Mouse (Mus musculus) thymus, postnatal 4 days (tissue): ENCODE results near the gene Riok2.

ENCODE experiments used
- DNase-seq: peaks from one replicate; pipeline ENCODE4 v3.0.0; 2021

Riok2 gene

DNA sequence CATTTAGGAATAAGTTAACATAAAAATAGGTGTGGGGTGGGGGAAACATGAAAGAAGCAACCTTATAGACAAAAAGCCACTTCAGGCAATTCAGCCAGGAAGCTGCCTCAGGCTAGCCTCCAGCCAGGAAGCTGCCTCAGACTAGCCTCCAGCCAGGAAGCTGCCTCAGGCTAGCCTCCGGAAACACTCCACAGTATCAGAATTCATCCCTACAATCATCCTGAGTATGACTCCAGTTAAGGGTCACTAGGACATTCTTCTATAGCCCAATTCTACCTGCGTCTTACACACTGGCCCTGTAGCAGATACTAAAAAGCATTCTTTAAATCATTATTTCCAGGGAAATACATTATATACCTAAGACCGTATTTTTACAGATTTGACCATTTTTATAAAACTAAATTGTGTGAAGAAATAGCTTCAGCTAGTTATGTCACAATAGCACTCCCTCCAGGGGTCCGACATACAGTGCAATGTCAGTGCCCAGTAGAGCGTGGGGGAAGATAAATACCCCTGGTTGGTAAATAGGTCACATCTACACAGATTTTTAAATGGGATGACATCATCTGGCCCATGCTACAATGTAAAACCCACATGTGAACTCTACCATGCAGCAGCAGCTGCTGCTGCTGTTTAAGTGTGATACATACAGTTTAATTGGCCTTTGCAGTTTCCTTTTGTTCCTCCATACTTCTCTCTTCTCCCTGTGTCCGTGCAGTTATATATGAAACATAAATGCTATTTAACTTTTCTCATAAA is 34.8 kb downstream of the Riok2 start:
- DNase-seq = no peak

DNA sequence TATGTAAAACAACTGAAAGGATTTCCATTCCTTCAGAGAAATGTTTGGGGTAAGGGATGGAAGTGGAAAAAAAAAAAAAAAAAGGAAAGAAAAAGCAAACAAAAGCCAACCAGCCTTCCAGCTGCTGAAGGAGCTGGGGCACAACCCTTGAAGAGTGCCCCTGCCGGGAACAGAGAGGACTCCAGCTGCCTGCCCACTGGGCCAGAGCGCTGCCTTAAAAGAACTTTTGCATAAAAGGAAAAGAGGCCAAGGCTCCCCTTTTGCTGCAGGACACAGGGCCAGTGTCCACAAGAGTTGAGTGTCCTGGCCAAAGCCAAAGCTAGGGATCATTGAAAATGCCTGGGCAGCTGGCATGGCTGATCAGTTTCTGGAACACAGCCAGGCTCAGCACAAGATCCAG is 35.5 kb downstream of the Riok2 start:
- DNase-seq = no peak

DNA sequence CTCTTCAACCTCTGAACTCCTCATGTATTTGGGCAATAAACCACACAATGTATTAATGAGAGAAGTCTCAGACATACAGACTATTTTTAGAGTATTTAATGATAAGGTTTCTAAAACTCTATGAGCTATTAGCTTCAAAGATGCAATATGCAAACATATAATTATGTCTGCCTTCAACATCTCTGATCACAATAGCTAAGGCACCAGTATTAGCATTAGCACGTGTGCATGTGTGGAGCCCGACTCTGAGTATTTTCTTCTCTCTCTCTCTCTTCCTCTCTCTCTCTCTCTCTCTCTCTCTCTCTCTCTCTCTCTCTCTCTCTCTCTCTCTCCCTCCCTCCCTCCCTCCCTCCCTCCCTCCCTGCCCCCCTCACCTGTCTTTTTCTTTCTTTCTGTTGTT is 37.3 kb downstream of the Riok2 start:
- DNase-seq = no peak

DNA sequence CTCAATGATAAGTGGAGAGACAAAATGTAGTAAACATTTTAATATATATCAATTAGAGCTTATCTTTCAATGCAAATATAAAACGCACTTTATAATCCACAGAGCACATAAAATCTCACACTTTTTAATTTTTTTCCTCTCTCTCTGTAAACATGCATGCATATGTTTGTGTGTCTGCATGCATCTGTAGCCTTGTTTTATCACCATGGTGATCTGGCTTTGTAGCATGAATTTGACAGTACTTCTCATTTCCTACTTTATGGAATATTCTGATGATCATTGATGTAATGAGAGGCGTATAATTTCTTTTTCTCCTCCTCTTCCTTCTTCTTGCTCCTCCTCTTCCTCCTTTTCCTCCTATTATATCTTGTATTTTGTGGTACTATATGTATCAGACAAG is 38.1 kb downstream of the Riok2 start:
- DNase-seq = no peak

DNA sequence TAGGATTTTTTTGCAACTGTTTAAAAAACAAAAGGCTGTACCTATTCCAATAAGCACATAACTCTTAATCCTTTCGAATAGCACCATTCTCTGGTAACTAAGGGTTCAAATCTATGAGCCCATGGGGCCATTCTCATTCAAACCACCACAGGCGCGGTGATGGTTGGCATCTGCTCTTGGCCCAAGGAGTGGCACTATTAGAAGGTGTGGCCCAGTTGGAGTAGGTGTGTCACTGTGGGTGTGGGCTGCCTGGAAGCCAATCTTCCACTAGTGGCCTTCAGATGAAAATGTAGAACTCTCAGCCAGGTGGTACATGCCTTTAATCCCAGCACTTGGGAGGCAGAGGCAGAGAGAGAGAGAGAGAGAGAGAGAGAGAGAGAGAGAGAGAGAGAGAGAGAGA is 40.1 kb downstream of the Riok2 start:
- DNase-seq = no peak

DNA sequence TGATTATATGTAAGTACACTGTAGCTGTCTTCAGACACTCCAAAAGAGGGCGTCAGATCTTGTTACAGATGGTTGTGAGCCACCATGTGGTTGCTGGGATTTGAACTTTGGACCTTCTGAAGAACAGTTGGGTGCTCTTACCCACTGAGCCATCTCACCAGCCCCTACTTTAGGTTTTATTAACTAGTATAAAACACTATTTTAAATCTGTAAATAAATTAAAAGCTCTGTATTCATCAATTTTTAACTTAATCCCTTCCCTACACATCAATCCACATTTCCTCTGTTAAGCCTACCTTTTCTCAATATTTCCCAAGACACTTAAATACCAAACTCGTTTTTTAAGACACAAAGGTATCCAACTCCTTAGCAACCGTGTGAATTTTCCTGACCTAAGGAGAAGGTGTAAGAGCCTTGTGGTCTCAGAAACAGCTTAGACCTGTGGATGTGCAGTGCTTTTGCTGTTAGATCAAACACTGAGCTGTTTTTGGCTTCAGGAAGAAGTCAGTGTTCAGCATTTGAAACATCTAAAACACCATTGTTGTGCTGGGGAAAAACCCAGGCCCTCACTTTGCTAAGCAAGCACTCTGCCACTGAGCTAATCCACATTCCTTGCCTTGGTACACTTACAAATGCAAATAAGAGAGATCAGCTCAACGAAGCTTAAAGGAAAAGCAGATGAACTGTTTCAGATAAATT is 50.6 kb downstream of the Riok2 start:
- no peak for DNase-seq

DNA sequence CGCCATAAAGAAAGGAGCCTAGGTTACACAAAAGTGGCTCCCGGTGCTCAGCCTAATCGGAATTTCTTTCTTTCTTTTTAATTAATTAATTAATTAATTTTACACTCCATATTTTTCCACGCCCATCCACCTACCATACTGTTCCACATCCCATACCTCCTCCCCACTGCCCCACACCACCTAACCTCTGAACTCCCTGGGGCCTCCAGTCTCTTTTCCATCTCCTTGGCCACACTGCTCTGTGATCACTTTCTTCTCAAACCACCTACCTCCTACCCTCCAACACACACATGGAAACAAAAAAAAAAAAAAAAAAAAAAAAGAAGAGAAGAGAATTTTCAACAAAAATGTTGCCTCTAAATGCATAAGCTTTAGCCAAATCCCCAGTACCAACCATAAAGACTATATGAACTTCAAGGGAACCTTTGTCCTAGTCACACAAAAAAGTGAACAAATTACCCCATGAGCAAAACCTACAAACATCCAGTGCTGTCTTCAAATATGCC is 51.3 kb downstream of the Riok2 start:
- no peak for DNase-seq

DNA sequence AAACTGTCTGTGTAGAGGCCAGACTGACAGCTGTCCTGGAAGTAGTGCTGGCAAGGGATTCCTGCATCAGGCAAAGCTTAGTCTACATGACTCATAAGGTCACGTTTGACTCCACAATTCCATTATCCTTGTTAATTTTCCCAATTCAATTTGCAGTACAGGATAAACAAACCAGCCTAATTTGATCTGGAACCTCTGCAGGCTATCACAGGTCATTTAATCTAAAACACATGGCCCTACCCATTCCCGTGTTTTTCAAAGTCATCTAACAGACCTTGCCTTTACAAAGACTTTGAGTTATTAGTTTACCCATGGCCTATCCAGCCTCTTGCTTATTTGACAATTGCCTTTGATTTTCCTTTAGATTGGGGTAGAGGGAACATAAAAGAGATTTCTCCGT is 51.8 kb downstream of the Riok2 start:
- no peak for DNase-seq

DNA sequence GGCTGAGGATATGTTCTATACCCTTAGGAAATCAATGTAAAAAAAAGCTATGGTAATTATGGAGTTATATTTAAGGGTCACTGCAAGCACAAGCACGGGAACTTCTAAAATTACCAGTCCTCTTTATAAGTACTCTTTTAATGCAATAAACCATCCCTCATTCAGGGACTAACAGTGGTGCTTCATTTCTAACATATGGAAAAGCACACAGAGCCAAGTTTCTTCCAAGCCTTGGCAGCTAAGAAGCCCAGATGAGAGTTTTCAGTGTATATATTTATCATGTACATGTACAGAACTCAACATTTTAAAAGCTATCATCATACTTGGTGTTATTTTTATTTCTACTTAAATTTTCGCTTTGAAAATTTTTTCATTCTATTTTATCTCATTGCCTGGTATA is 54.8 kb downstream of the Riok2 start:
- no peak for DNase-seq

DNA sequence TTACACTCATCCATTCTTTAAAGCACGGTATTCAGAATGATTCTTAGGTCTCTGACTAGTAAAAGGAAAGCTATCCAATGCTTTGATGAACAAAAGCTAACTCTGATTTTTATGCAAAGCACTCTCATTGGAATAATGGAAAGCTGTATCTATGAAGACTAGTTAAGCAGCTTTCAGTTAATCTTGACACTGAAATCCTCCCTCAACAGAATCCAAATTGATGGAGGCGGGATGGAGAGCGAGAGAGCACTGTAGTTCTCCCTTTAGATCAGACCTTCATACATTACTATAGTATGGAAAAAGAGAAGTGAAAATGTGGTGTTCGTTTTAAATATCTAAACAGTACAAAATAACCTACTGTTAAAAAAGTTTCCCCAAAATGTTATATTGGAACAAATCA is 59.6 kb downstream of the Riok2 start:
- DNase-seq = no peak

DNA sequence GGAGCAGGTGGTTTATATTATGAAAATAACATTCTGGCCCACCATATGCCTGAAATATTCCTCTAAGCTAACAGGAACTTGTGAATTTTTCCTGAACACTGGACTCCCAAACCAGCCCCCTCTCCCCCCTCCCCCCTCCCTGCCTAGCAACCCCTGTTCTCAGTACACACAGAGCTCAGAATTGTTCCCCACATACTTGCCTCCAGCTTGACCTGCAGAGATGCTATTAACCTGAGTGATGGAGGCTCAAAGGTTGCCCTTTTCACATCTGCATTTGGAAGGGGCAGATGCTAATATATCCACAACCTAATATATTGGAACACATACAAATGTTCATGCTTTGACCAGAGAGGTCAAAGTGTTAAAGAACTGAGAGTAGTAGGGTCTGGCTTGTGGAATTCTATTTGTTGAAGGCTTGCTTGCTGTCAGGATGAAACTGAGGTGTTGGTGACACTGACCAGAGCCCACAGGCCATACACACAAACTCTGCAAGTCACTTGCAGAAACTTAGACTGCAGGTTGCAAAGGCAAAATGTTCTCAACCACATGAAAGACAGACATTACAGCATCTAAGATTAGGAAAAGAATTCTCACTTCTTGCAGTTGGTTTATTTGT is 64.6 kb downstream of the Riok2 start:
- DNase-seq = no peak

DNA sequence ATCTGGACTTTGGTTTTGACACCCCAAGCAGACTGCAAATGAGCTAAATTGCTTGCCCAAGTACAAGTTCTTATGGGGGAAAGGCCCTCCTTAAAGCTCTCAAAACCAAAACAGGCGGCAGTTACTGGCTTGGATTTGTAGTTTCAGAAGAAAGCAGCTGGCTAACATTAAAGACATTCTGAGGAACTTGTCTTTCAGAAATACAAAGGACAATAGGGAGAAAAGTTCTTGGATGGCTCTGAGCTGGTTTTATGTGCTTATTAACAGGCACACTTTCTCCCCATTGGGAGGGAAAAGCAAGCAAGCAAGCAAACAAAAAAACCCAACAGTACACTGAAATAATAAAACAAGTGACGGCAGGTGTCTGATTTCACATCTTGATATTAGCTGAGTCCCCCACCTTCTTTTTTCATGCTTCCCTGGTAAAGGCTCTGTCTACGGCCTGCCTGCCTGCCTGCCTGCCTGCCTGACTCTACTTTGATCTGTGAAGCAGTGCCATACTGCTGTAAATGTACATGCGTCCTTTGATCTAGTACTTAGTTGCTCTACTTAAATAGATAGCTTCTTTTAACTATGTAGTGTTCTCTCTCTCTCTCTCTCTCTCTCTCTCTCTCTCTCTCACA is 67.9 kb downstream of the Riok2 start:
- DNase-seq = peak; percentile 38

DNA sequence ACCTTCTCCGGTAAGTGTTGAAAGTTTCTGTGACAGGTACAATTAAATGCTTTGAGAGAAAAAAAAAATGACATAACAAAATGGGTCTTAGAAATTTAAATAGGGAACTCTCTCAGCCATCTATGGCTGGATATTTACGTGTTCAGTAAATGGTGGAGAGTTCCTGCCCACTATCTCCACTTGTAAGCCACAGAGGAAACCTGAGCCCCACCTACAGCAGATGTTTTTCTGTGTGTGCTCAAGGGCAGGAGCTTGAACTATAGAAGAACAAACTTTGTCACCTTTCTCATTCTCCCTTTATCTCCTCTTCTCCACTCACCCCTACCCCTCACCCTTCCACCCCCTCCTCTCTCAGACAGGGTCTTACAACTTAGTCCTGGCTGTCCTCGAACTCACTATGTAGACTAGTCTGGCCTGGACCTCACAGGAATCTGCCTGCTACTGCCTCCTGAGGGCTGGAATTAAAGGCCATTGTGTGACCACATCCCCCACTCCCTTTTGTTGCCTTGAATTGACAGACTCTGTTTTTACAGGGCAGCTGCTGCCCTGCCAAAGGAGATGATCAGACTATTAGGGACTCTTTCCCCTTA is 70.3 kb downstream of the Riok2 start:
- DNase-seq = peak; percentile 22
